Mouse (Mus musculus): ENCODE results near the gene Casp9. TPM values are rescaled to one million over a fixed set of nuclear protein-coding genes. Genes with fewer than 3 reads are reported as not detected.
"Not testable (repeated sequence)": the region's sequence is repeated elsewhere in the genome, so short reads cannot be mapped to it uniquely, and the experiment has no call there.

Gene Casp9
- polyA plus RNA-seq (2012; rRNA removed), result 21.5 and 22.5 TPM in 2 replicates

DNA sequence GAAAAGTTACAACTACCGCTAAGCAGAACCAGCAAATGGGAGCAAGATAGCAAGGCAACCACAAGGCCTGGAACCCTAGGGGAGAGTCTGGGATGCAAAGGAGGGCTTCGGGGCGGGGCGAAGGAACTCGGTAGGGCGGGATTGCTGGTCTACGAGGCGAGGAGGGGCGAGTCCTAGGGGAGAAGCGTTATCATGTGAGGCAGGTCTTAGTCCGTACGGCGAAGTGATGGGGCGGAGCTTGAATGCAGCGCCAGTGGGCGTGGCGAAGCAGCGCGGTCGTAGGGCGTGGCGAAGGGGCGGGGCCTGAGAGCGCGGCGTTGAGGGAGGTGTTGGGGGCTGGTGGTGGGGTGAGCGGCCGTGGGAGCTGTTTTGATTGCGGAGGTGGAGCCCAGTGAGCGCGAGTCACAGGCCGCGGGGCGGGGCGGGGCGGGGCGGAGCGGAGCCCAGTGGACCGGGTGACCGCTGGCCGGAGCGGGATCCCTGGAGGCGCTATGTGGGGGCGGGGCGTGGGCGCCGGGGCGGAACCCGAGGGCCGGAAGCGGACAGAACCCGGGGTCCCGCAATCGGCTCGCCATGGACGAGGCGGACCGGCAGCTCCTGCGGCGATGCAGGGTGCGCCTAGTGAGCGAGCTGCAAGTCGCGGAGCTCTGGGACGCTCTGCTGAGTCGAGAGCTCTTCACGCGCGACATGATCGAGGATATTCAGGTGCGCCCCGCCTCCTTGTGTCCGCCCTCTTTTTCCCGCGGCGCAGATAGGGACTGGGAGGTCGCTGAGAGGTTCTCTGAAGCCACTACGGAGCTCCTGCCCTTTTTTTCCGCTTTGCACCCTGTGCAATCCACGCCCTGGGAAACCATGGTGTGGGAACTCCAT, at the start of gene Casp9:
Casp9 (plus strand) TSS at position 331 of the 870 bp plus-strand sequence.
- peak; percentile 92 to 98 for DNase-seq (ENCODE audit: extremely low spot score in 1 of 2, low spot score in 1 of 2)

DNA sequence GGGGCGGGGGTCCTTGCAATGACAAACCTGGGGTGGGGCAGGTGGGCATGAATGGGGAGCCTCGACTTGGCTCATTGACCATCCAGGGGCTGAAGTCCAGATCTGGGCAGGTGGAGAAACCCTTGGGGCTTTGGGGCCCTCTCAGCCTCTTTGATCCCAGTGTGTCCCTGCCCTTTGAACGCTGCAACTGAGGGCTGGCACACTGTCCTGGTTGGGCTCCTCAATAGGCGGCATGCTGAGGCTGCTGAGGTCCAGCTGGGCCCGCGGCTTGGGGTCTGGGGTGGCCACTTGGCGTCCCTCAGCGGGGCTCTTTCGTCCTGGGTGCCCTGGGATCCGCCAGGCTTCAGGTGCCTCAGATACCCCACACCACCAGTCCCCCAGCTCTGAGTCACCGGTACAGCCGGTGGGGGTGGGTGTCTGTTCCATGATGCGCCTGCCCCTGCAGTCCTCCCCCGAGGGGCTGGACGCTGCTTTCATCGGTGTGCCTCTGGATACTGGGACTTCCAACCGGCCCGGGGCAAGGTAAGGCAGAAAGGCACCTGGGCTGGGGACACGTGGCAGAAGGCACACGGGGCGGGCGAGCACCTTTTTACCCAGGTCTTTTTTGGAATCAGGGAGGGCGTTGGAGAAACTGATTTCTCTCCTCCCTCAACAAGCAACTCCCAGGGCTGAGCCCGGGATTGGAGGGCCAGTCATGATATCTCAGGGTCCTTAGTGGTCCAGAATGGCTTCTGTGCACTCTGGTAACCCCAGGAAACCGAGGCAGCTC, 46.6 kb upstream of the Casp9 start, which contains the start of gene Agmat:
Agmat (plus strand) TSS at position 95 of the 769 bp plus-strand sequence.
- DNase-seq (ENCODE audit: extremely low spot score in 1 of 2, low spot score in 1 of 2), result no peak

DNA sequence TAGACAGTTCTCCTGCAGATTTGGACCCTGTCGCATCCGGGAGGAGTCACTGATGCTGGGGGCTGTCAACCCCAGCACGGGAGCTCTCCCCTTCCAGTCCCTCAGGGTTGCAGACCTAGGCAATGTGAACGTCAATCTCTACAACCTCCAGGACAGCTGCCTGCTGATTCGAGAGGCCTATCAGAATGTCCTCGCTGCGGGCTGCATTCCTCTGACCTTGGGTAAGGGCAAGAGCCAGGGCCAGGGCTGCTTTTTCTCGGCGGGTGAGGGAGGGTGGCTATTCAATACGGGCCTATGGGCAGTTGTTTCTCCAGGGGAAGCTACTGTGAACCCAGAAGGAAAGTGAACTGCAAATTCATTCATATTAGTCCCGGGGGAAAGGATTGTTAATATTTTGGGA, 43.9 kb upstream of the Casp9 start:
- no peak for DNase-seq (ENCODE audit: extremely low spot score in 1 of 2, low spot score in 1 of 2)

DNA sequence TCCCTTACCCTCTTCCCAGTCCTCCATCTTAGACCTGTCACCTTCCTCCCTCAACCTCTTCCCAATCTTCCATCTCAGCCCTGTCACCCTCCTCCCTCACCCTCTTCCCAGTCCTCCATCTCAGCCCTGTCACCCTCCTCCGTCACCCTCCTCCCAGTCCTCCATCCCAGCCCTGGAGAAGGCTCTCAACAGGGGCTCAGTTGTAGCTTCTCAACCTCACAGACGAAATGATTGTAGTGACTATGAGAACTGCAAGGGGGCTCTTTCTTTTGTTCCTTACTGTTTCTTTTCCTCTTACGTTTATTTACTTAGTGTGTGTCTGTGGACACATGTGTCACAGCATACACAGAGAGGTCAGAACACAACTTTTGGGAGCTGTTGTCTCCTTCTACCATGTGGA, 42.6 kb upstream of the Casp9 start:
- no peak for DNase-seq (ENCODE audit: extremely low spot score in 1 of 2, low spot score in 1 of 2)

DNA sequence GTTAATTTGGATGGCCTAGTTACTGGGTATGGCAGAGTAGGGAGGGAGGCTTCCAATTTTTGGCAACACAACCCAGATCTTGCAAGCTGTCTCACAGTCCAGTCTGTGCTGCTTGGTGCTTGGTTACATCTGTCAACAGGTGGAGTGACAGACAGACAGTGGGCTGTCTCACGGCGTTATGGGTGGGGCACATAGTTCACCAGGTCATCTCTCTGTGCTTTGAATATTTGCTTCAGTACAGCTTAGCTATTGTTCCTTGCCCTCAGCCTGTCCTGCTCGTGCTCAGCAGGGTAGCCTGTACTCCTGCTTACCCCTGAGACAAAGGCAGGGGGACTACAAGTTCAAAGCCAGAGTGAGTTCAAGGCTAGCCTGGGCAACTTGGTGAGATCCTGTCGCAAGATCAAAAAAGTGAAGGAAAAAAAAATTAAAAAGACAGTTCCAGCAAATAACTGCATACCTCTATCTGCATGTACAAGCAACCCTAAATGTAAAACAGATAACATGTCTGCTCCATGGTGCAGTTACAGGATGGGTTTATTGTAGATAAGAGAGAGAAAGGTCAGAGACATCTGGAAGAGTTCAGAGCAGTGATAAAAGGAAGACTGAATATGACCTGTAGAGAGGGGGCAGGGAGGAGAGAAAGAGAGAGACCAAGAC, 41.9 kb upstream of the Casp9 start:
- DNase-seq (ENCODE audit: extremely low spot score in 1 of 2, low spot score in 1 of 2), result no peak

DNA sequence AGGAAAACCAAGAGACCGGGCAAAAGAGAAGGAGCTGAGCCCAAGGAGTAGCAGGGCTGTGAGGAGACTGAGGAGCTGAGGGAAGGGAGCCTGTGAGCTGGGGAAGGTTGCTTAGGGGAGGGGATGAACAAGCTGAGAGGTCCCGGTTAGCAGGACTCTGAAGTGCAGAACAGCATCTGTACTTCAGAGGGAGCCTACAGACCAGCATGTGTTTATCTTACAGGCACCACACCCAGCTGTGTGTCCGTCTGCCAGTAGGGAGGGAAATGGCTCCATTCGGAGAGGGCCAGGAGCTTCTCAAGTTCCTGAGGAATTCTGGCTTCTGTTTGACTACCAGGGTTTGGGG, 41.4 kb upstream of the Casp9 start:
- no peak for DNase-seq (ENCODE audit: extremely low spot score in 1 of 2, low spot score in 1 of 2)

DNA sequence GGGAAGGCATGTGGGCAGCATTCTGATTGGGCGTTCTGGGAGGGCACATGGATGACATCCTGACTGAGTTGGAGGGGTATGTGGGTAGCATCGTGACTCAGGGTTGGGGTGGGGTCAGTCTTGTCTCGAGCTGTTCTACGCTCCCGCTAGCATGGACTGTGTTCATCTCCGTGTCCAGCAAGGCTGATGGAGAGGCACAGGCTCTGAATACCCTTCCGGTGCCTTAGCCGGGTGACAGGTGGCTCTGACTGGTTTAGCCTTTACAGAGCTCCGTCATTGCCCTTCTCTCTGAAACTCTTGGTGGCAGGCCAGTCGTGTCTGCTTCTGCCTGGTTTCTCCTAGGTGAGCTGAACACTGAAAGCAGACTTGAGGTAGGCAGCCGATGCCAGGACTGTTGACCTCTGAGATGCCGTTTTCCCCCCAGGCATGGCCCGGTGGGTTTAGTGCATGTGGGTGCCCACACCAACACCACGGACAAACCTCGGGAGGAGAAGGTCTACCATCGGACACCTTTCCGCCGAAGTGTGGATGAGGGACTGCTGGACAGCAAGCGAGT, 38.0 kb upstream of the Casp9 start:
- no peak for DNase-seq (ENCODE audit: extremely low spot score in 1 of 2, low spot score in 1 of 2)

DNA sequence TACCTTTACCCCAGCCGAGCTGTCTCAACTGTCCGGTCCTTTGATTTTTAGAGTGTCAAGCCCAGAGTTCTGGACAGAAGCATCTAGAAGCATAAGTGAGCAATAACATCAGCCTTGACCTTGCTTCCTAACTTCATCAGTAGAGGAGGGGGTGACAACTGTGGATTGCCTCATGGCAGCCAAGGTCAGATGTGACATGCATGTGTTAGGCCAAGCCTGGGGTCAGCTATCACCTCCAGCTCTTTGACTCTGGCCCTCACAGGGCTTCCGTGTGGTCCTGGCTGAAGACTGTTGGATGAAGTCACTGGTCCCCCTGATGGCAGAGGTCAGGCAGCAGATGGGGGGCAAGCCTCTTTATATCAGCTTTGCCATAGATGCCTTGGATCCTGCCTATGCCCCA, 36.3 kb upstream of the Casp9 start:
- no peak for DNase-seq (ENCODE audit: extremely low spot score in 1 of 2, low spot score in 1 of 2)

DNA sequence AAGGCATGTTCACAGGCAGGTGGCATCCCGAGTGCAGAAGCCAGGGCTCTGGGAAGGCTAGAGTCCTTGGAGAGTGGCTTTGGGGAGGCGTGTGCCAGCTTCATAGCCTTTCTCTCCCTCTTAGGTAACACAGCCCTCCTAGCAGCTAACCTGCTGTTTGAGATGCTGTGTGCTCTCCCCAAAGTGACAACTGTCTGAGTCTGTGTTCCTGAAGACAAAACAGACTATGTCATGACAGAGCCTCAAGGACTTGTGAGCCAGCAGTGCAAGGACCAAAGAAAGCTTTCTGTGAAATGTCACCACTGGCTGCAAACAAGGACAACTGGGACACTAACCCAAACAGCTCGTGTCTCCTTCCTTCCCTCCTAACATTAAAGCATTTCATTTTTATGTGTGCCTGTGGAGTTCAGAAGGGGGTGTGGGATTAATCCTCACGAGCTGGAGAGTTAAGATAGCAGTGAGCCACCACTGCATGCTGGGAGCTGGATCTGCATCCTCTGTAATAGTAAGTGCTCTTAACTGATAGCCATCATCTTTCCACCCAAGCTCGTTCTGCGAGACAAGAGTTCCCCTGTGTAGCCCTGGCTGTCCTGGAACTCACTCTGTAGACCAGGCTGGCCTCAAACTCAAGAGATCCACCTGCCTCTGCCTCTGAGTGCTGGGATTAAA, 34.4 kb upstream of the Casp9 start:
- DNase-seq (ENCODE audit: extremely low spot score in 1 of 2, low spot score in 1 of 2), result no peak

DNA sequence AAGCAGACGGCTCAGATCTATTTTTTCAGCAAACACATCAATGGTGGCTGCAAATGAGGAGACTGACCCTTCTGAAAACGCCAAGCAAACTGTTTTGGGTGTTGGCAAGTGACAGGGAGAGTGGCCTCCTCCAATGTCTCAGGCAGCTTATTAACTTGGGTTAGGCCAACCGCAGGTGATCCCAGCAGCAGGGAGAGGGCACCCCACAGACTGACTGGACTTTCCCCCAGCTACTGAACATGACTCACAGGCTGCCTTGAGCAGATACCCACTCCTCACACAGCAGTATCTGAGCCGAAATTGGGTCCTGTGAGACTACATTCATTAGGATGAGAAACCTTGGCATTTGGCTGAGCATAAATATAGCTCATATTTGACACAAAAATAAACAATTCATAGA, 32.5 kb upstream of the Casp9 start:
- DNase-seq (ENCODE audit: extremely low spot score in 1 of 2, low spot score in 1 of 2), result no peak

DNA sequence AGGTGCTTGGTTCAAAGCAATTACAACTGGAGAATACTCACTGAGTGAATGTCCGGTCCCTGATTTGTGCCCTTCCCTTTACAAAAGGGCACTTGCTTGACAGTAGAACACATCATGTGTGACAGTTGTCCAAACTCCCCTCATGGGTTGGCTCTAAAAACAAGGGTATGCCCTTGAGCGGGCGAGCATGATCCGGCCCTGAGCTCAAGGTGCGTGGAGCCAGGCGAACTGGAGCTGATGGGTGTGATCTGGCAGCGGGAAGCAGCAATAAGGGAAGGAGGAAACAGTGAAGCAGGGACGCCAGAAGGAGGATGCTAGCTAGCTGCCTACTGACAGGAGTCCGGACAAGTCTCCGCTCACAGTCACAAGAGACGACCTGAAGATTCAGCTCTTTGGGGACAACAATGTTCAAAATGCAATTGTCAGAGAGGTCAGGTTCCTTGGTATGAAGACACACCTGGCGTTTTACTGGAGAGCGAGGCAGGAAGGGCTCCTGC, 31.3 kb upstream of the Casp9 start:
- no peak for DNase-seq (ENCODE audit: extremely low spot score in 1 of 2, low spot score in 1 of 2)

DNA sequence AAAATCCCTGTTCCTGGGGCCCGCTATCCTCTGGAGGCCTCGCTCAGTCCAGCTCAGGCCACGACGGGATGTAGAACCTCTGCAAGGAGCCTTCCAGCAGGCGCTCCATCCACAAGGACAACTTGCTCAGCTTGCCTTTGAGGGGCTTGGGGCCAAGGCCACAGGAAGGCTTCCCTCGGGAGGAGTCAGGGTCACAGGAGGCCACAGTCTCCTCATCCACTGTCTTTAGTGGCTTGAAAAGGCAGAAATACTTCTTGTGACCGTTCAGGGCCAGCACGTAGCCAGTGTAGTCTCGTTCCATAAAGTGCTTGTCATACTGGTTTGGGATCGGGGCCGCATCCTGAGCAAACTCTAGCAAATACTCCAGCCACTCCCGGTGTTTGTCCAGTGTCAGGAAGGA, 29.9 kb upstream of the Casp9 start:
- DNase-seq (ENCODE audit: extremely low spot score in 1 of 2, low spot score in 1 of 2), result no peak

DNA sequence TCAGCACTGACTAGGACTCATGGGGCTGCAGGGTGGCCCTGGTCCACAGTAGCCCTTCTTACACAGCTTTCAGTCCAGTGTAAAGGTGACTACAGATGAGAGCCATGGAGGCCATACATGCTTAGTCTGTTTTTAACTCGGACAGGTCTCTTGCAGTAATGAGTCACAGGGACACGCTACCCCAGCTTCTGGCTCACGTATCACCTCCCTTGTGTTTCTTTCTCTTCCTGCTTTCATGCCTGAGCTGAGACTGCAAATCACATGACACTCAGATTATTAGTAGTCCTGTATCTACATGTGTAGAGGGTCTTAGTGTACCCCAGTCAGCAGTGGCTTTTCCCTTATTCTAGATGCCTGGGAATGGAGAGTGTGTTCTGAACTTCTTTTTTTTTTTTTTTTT, 28.4 kb upstream of the Casp9 start:
- no peak for DNase-seq (ENCODE audit: extremely low spot score in 1 of 2, low spot score in 1 of 2)

DNA sequence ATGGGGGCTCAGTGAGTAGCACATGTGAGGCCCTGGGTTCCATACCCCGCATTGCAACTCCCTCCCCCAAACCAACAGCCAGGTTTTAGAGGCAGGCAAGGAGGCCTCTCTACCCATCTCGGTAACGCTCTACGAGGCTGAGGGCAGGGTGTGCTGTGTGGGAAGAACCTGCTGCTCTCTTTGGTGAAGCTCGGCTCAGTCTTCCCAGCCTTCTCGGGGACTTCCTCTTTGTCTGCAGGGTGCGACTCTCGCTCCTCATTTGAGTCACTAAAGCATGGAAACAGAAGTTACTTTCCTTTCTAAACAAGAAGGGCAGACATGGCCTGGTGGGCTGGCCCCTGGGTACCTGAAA, 27.1 kb upstream of the Casp9 start:
- peak in 1 of 2 experiments; percentile 45 for DNase-seq (ENCODE audit: extremely low spot score in 1 of 2, low spot score in 1 of 2)

DNA sequence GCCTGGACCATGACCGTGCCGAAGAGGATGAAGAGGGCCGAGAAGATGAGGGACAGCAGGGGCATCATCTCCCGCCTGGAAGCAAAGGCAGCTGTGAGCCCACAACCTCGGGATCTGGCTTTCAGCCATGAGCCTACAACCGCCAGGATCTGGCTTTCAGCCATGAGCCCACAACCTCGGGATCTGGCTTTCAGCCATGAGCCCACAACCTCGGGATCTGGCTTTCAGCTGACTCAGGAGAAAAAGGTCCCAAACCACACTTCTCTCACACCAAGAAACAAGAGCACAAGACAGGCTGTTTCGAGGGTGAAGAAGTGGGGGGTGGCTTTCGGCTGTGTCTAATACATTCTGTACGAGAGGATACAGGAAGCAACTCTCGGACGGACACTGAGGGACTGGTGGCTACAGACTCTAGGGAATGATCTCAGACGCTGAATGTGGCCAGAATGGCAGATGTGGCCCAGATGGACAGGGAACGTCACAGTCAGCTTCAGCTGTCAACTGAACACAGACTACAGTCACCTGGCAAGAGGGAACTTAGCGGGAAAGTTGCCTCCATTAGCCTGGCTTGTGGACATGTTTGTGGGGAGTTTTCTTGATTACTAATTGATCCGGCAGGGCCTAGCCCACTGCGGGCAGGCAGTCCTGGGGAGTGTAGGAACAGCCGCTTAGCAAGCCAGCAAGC, 26.6 kb upstream of the Casp9 start:
- peak in 1 of 2 experiments; percentile 47 for DNase-seq (ENCODE audit: extremely low spot score in 1 of 2, low spot score in 1 of 2)

DNA sequence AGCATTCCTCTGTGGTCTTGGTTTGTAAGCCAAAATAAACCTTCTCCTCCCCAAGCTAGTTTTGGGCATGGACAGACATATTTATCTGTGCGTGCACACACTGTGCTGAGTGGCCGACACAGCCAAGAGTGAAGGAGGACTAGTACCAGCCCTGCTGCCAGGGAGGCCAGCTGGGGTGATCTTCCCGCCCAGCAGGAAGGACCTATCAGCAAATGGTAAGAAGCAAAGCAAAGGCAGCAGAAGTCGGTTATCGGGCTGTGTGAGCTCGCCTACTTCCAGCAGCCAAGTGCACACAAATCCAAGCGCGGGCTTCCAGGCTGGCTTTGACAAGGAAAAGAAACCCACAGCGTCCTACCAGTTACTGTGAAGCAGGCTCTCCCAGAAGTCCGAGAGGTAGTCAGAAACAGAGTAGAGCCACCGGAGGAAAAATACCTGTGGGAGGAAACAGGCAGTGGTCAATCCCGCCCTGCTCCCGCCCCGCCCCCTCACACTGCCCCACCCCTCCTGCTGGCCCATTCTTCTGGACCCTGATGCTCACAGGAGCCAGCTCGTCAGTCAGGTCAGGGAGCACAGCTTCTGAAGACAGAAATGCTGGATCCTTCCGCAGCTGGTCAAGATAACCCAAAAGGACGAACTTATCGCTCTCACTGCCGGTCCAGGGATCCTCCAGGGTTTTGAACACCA, 25.9 kb upstream of the Casp9 start:
- no peak for DNase-seq (ENCODE audit: extremely low spot score in 1 of 2, low spot score in 1 of 2)

DNA sequence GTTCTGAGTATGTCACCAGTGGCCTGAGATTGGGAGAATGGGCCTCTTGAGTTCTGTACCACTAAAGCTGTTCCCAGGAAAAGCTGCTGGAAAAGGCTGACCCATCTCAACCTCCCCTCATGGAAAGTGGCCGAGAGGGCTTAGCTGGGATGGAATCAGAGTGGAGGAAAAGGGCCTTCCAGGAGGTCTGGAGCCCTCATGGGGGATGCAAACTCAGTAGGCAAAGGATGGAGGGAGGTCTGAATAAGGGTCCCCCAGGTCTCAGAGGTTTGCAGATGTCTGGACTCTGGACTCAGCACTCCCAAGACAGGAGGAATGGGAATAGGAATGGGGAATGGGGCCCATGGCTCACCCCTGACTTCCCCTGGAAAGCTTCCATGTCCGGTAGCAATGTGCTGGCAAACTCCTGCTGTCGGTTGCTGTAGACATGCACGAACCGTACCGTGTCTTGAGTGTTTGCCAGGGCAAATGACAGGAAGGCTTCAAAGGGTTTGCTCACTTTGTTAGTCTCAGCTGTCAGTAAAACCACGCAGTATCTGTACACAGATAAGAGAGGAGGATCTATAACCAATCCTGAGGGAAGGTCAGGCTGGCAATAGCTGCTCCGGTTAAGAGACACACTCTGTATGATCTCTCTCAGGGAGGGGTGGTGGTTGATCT, 23.8 kb upstream of the Casp9 start:
- DNase-seq (ENCODE audit: extremely low spot score in 1 of 2, low spot score in 1 of 2), result no peak

DNA sequence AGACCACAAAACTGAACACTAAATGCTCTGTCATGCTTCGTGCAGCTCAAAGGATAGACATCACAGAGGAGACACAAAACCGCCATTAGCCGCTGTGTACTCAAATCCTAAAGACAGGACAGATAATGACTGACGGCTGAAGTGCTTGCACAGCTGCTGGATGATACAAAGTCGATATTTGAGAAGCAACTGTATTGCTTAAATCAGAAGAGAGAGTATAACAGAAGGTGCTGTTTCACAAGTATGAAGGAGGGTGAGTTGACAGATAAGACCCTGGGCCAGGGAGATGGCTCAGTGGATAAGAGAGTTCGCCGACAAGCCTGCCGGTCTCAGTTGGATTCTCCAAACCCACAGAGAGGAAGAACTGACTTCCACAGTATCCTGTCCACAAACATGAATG, 21.6 kb upstream of the Casp9 start:
- no peak for DNase-seq (ENCODE audit: extremely low spot score in 1 of 2, low spot score in 1 of 2)

DNA sequence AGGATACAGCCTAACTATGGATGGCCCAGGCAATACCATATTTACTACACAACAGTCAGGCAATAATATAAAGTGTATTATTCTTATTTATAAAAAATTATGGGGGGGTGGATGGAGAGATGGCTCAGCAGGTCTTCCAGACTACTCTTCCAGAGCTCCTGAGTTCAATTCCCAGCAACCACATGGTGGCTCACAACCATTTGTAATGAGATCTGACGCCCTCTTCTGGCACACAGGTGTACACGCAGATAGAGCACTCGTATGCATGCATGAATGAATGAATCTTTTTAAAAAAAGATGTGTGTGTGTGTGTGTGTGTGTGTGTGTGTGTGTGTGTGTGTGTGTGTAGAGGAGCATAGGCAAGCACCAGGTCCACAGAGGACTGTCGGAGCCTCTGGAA, 20.4 kb upstream of the Casp9 start:
- DNase-seq (ENCODE audit: extremely low spot score in 1 of 2, low spot score in 1 of 2), result not testable (repeated sequence)

Measured in frontal cortex, adult 2 months (tissue).